Mouse (Mus musculus) midbrain, embryonic 12.5 days (tissue): ENCODE measurements around the gene Xpnpep2. TPM values are rescaled to one million over a fixed set of nuclear protein-coding genes. Genes with fewer than 3 reads are reported as not detected.

Source experiments
- ATAC-seq: fragments of 200-750 bp; cut with Nextera tagmentation; 2 replicates; pipeline ENCODE4 v1.8.0; 2017; ENCODE audit warnings: low read depth, moderate TSS enrichment, moderate library complexity; ENCODE audit not compliant: low FRiP score
- H3K27ac ChIP-seq: fragments of 300-500 bp; sonication (generic); replicated peaks from 2 replicates; pipeline ENCODE4 v1.5.1; 2016; ENCODE audit warnings: mild to moderate bottlenecking
- H3K27me3 ChIP-seq: fragments of 300-500 bp; sonication (generic); 2 replicates; pipeline ENCODE4 v1.6.1; 2016; ENCODE audit warnings: mild to moderate bottlenecking
- H3K36me3 ChIP-seq: fragments of 300-500 bp; sonication (generic); 2 replicates; pipeline ENCODE4 v1.6.1; 2016
- H3K4me1 ChIP-seq: fragments of 300-500 bp; sonication (generic); 2 replicates; pipeline ENCODE4 v1.6.1; 2016
- H3K4me2 ChIP-seq: fragments of 300-500 bp; sonication (generic); replicated peaks from 2 replicates; pipeline ENCODE4 v1.6.1; 2016; ENCODE audit warnings: mild to moderate bottlenecking, moderate library complexity
- H3K4me3 ChIP-seq: fragments of 300-500 bp; sonication (generic); 2 replicates; pipeline ENCODE4 v1.5.1; 2016; ENCODE audit warnings: mild to moderate bottlenecking
- H3K9ac ChIP-seq: fragments of 300-500 bp; sonication (generic); replicated peaks from 2 replicates; pipeline ENCODE4 v1.6.1; 2016; ENCODE audit warnings: mild to moderate bottlenecking, moderate library complexity
- H3K9me3 ChIP-seq: fragments of 300-500 bp; sonication (generic); 2 replicates; pipeline ENCODE4 v1.6.1; 2016; ENCODE audit warnings: mild to moderate bottlenecking
- WGBS: fragments of 180-500 bp; shearing (Covaris S2); methylation state at CpG from one replicate; pipeline ENCODE4 v1.1.7; 2016; 5-methylcytosine and 5-hydroxymethylcytosine counted together
- polyA plus RNA-seq: library from polyadenylated mRNA; unstranded; fragments of >200 nt; fragmentation: Nextera tagmentation; extraction: Ambion mirVana; gene quantifications from 2 replicates; pipeline ENCODE4 v1.2.1, GENCODE M21; 2016

Gene Xpnpep2
- polyA plus RNA-seq, 1 experiment from 2014 or later = 2.4 TPM

- no peak overlapping the region for H3K4me3 ChIP-seq
- H3K9ac ChIP-seq = no peak overlapping the region
- WGBS = 83% methylated on average over 8 of the region's 8 CpGs
- no peaks in the 10 kb centered on the region for H3K36me3 ChIP-seq
- H3K27ac ChIP-seq = no peak overlapping the region
- ATAC-seq = no peak
- H3K9me3 ChIP-seq = no peaks in the 10 kb centered on the region
- H3K27me3 ChIP-seq = no peaks in the 10 kb centered on the region
- no peak overlapping the region for H3K4me2 ChIP-seq
- no peaks in the 10 kb centered on the region for H3K4me1 ChIP-seq
Observed at GRCm38 (mm10) chrX:48096580-48096979, 11.9 kb upstream of the Xpnpep2 start.

- no peak overlapping the region for H3K4me3 ChIP-seq
- H3K36me3 ChIP-seq = no peaks in the 10 kb centered on the region
- no peak for ATAC-seq
- H3K4me1 ChIP-seq = no peaks in the 10 kb centered on the region
- no peaks in the 10 kb centered on the region for H3K27me3 ChIP-seq
- H3K4me2 ChIP-seq = no peak overlapping the region
- no peak overlapping the region for H3K9ac ChIP-seq
- H3K9me3 ChIP-seq = no peaks in the 10 kb centered on the region
- WGBS = 80% methylated on average over 9 of the region's 9 CpGs
- no peak overlapping the region for H3K27ac ChIP-seq
Observed at GRCm38 (mm10) chrX:48098470-48099129, 9.9 kb upstream of the Xpnpep2 start.

- H3K27ac ChIP-seq = no peak overlapping the region
- no peak overlapping the region for H3K9ac ChIP-seq
- WGBS = 15% methylated on average over 1 of the region's 1 CpGs
Observed at GRCm38 (mm10) chrX:48099871-48100270, 8.7 kb upstream of the Xpnpep2 start.

GRCm38 (mm10) chrX:48103256-48103655 is 5.3 kb upstream of the Xpnpep2 start:
- no peak overlapping the region for H3K27ac ChIP-seq
- no peaks in the 10 kb centered on the region for H3K27me3 ChIP-seq
- 72% methylated on average over 3 of the region's 3 CpGs for WGBS

More at GRCm38 (mm10) chrX:48099871-48100270, 8.7 kb upstream of the Xpnpep2 start:
- Histone ChIP-seq H3K4me3 (no peak overlapping the region), H3K4me1 (no peaks in the 10 kb centered on the region), H3K4me2 (no peak overlapping the region), H3K36me3 (no peaks in the 10 kb centered on the region), H3K27me3 (no peaks in the 10 kb centered on the region), H3K9me3 (no peaks in the 10 kb centered on the region)
- no peak for ATAC-seq

GRCm38 (mm10) chrX:48104736-48105441 is 3.6 kb upstream of the Xpnpep2 start:
- Histone ChIP-seq H3K4me3 (no peak overlapping the region), H3K27me3 (no peaks in the 10 kb centered on the region), H3K27ac (no peak overlapping the region), H3K36me3 (no peaks in the 10 kb centered on the region), H3K9me3 (no peaks in the 10 kb centered on the region), H3K4me1 (no peaks in the 10 kb centered on the region), H3K9ac (no peak overlapping the region), H3K4me2 (no peak overlapping the region)
- WGBS = 79% methylated on average over 7 of the region's 7 CpGs
- ATAC-seq = no peak

More at GRCm38 (mm10) chrX:48103256-48103655, 5.3 kb upstream of the Xpnpep2 start:
- Histone ChIP-seq H3K4me3 (no peak overlapping the region), H3K9me3 (no peaks in the 10 kb centered on the region), H3K4me2 (no peak overlapping the region), H3K36me3 (no peaks in the 10 kb centered on the region), H3K9ac (no peak overlapping the region), H3K4me1 (no peaks in the 10 kb centered on the region)
- ATAC-seq = no peak

- 95% methylated on average over 3 of the region's 3 CpGs for WGBS
- Histone ChIP-seq H3K9ac (no peak overlapping the region), H3K4me2 (no peak overlapping the region), H3K27me3 (no peaks in the 10 kb centered on the region), H3K9me3 (no peaks in the 10 kb centered on the region), H3K4me3 (no peak overlapping the region), H3K36me3 (no peaks in the 10 kb centered on the region), H3K4me1 (no peaks in the 10 kb centered on the region), H3K27ac (no peak overlapping the region)
- ATAC-seq = no peak
Observed at GRCm38 (mm10) chrX:48106226-48106625, 2.3 kb upstream of the Xpnpep2 start.

GRCm38 (mm10) chrX:48109316-48109655 is 761 bp downstream of the Xpnpep2 start:
- WGBS = 86% methylated on average over 3 of the region's 3 CpGs
- ATAC-seq = no peak
- Histone ChIP-seq H3K9me3 (no peaks in the 10 kb centered on the region), H3K27me3 (no peaks in the 10 kb centered on the region), H3K4me2 (no peak overlapping the region), H3K4me3 (no peak overlapping the region), H3K4me1 (no peaks in the 10 kb centered on the region), H3K27ac (no peak overlapping the region), H3K36me3 (no peaks in the 10 kb centered on the region), H3K9ac (no peak overlapping the region)

- H3K27ac ChIP-seq = no peak overlapping the region
- no peaks in the 10 kb centered on the region for H3K4me1 ChIP-seq
- H3K9me3 ChIP-seq = no peaks in the 10 kb centered on the region
- no peaks in the 10 kb centered on the region; the same call in 1 of the 2 replicates for H3K27me3 ChIP-seq
- ATAC-seq = no peak
- H3K36me3 ChIP-seq = no peaks in the 10 kb centered on the region
- no peak overlapping the region for H3K4me3 ChIP-seq
- H3K9ac ChIP-seq = no peak overlapping the region
- no peak overlapping the region for H3K4me2 ChIP-seq
Observed at GRCm38 (mm10) chrX:48119294-48119693, 10.8 kb downstream of the Xpnpep2 start.

- peak overlapping the region; percentile 26 for H3K4me2 ChIP-seq
- peak; percentile 47; the same call in 1 of the 2 replicates for ATAC-seq
Observed at GRCm38 (mm10) chrX:48124132-48125071, 15.9 kb downstream of the Xpnpep2 start.

GRCm38 (mm10) chrX:48126903-48127476 is 18.5 kb downstream of the Xpnpep2 start:
- Histone ChIP-seq H3K36me3 (no peaks in the 10 kb centered on the region), H3K4me1 (no peaks in the 10 kb centered on the region), H3K27ac (no peak overlapping the region), H3K9ac (no peak overlapping the region), H3K4me2 (no peak overlapping the region), H3K9me3 (no peaks in the 10 kb centered on the region), H3K4me3 (no peak overlapping the region), H3K27me3 (no peaks in the 10 kb centered on the region; the same call in 1 of the 2 replicates)
- no peak for ATAC-seq
- 64% methylated on average over 6 of the region's 6 CpGs for WGBS

More at GRCm38 (mm10) chrX:48124132-48125071, 15.9 kb downstream of the Xpnpep2 start:
- H3K4me3 ChIP-seq = no peak overlapping the region
- H3K4me1 ChIP-seq = no peaks in the 10 kb centered on the region
- H3K9me3 ChIP-seq = no peaks in the 10 kb centered on the region
- H3K27ac ChIP-seq = no peak overlapping the region
- WGBS = 36% methylated on average over 17 of the region's 17 CpGs
- no peaks in the 10 kb centered on the region for H3K36me3 ChIP-seq
- H3K9ac ChIP-seq = no peak overlapping the region
- H3K27me3 ChIP-seq = no peaks in the 10 kb centered on the region; the same call in 1 of the 2 replicates

GRCm38 (mm10) chrX:48127502-48128218 is 19.1 kb downstream of the Xpnpep2 start:
- H3K4me2 ChIP-seq = no peak overlapping the region
- no peak overlapping the region for H3K27ac ChIP-seq
- no peaks in the 10 kb centered on the region for H3K36me3 ChIP-seq
- H3K4me1 ChIP-seq = no peaks in the 10 kb centered on the region
- H3K27me3 ChIP-seq = no peaks in the 10 kb centered on the region; the same call in 1 of the 2 replicates
- no peaks in the 10 kb centered on the region for H3K9me3 ChIP-seq
- H3K9ac ChIP-seq = no peak overlapping the region
- ATAC-seq = no peak
- WGBS = 79% methylated on average over 6 of the region's 6 CpGs
- no peak overlapping the region for H3K4me3 ChIP-seq
